In the genomic region with DNA sequence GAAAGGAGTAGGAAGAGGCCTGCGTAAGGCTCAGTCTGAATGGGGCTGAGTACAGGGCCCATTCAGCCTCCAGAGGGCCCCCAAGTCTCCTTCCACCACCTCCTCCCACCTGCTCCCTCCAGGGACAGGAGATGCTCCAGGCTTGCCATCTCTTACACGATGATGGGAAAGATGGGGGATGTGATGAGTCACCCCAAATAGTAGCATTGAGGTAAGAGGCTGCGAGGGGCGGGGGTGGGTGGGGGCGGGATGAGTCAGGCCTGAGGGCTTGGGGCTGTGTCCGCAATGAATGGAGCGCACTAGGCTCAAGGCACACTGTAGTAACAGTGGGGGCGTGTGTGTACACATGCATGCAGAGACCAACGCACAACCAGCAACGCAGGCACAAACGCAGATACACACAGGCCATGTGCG, we compare ENCODE assay signal across 11 mouse cellular contexts. TPM values are rescaled to one million over a fixed set of nuclear protein-coding genes. Genes with fewer than 3 reads are reported as not detected.
DNase-seq lines count a peak whose midpoint lies in the region; ATAC-seq lines count a peak whose summit lies in the region.
"Had no signal": no experiment of that assay in that cellular context is flagged by ENCODE, and none has a peak within 500 bp of the region (broad histone marks: within the 10 kb centered on the region; RNA-seq: fewer than 3 reads in every experiment).

No protein-coding gene starts in this region.

- intact Hi-C loops in gastrocnemius, postnatal 14 days (cut with DNase I; ENCODE audit: low total_unique reads) = loop anchor here (10.0 kb wide), 1 partner anchor 63 kb away; the partner anchor contains the start of gene Asb16

- H3K4me3 ChIP-seq in lung, embryonic 16.5 days (ENCODE audit: low read length) = no peak overlapping the region
- H3K4me3 ChIP-seq in stomach, embryonic 16.5 days (replicated peaks; ENCODE audit: low read length) = no peak overlapping the region
- no peak overlapping the region for H3K4me3 ChIP-seq in midbrain, embryonic 14.5 days (replicated peaks; ENCODE audit: low read depth, low read length)
- H3K4me3 ChIP-seq: limb, embryonic 15.5 days; midbrain, embryonic 12.5 days had no signal

- no peaks in the 10 kb centered on the region for H3K27me3 ChIP-seq in lung, embryonic 16.5 days (ENCODE audit: control insufficient read depth, insufficient read depth, low read depth, low read length)
- H3K27me3 ChIP-seq in stomach, embryonic 16.5 days (ENCODE audit: control insufficient read depth, insufficient read depth, low read length) = no peaks in the 10 kb centered on the region
- no peaks in the 10 kb centered on the region for H3K27me3 ChIP-seq in midbrain, embryonic 14.5 days (ENCODE audit: control insufficient read depth, insufficient read depth, low read length)
- H3K27me3 ChIP-seq: limb, embryonic 15.5 days; midbrain, embryonic 12.5 days had no signal

- ATAC-seq in lung, embryonic 16.5 days (ENCODE audit: low read depth) = peak; percentile 46
- ATAC-seq in stomach, embryonic 16.5 days (ENCODE audit: insufficient read depth, low FRiP score) = peak; percentile 53; the same call in 1 of the 2 replicates
- ATAC-seq in midbrain, embryonic 14.5 days (ENCODE audit: low FRiP score, low TSS enrichment) = no peak

- no peak overlapping the region for H3K27ac ChIP-seq in lung, embryonic 16.5 days (ENCODE audit: low read length)
- H3K27ac ChIP-seq in stomach, embryonic 16.5 days (ENCODE audit: low read length) = no peak overlapping the region
- no peak overlapping the region for H3K27ac ChIP-seq in midbrain, embryonic 14.5 days (replicated peaks; ENCODE audit: low read depth, low read length)
- H3K27ac ChIP-seq: limb, embryonic 15.5 days; midbrain, embryonic 12.5 days had no signal

- H3K4me1 ChIP-seq in lung, embryonic 16.5 days (replicated peaks; ENCODE audit: control insufficient read depth, insufficient read depth, low read length) = no peaks in the 10 kb centered on the region
- no peaks in the 10 kb centered on the region for H3K4me1 ChIP-seq in stomach, embryonic 16.5 days (ENCODE audit: control insufficient read depth, insufficient read depth, low read length)
- H3K4me1 ChIP-seq in midbrain, embryonic 14.5 days (ENCODE audit: control insufficient read depth, insufficient read depth, low read length) = no peaks in the 10 kb centered on the region

- H3K4me2 ChIP-seq in lung, embryonic 16.5 days (ENCODE audit: low read depth, low read length) = no peak overlapping the region
- no peak overlapping the region for H3K4me2 ChIP-seq in stomach, embryonic 16.5 days (ENCODE audit: low read depth, low read length)
- no peak overlapping the region for H3K4me2 ChIP-seq in midbrain, embryonic 14.5 days (ENCODE audit: low read length)
- H3K4me2 ChIP-seq: limb, embryonic 15.5 days; midbrain, embryonic 12.5 days had no signal

- DNase-seq in gastrocnemius, postnatal 10 days = peak; percentile 8
- DNase-seq in gastrocnemius, postnatal 14 days = no peak
- no peak for DNase-seq in lung, postnatal 10 days
- DNase-seq in brain, adult 2 months (ENCODE audit: low read depth, low spot score) = peak; percentile 94
- no peak for DNase-seq in thymus, postnatal 14 days
- no peak for DNase-seq in midbrain, embryonic 14.5 days
- DNase-seq: kidney, adult 9 months had no signal

- WGBS in lung, embryonic 16.5 days = 80% methylated on average over 12 of the region's 12 CpGs
- WGBS in stomach, embryonic 16.5 days = 71% methylated on average over 12 of the region's 12 CpGs
- 83% methylated on average over 12 of the region's 12 CpGs for WGBS in midbrain, embryonic 14.5 days

- no peak overlapping the region for H3K9ac ChIP-seq in lung, embryonic 16.5 days (ENCODE audit: low read length)
- H3K9ac ChIP-seq in stomach, embryonic 16.5 days (ENCODE audit: low read length) = no peak overlapping the region
- no peak overlapping the region for H3K9ac ChIP-seq in midbrain, embryonic 14.5 days (replicated peaks; ENCODE audit: low read length)
- H3K9ac ChIP-seq: limb, embryonic 15.5 days had no signal

- peaks cover 54% of the 10 kb centered on the region for H3K36me3 ChIP-seq in lung, embryonic 16.5 days (ENCODE audit: control insufficient read depth, insufficient read depth, low read length)
- H3K36me3 ChIP-seq in stomach, embryonic 16.5 days (ENCODE audit: control insufficient read depth, insufficient read depth, low read length) = peaks cover 38% of the 10 kb centered on the region
- peaks cover 99% of the 10 kb centered on the region for H3K36me3 ChIP-seq in midbrain, embryonic 14.5 days (ENCODE audit: control insufficient read depth, insufficient read depth, low read length)

- no peaks in the 10 kb centered on the region for H3K9me3 ChIP-seq in lung, embryonic 16.5 days (ENCODE audit: control insufficient read depth, low read length)
- H3K9me3 ChIP-seq in stomach, embryonic 16.5 days (replicated peaks; ENCODE audit: control insufficient read depth, low read length) = no peaks in the 10 kb centered on the region
- H3K9me3 ChIP-seq in midbrain, embryonic 14.5 days (ENCODE audit: control insufficient read depth, low read length) = no peaks in the 10 kb centered on the region
- H3K9me3 ChIP-seq: limb, embryonic 15.5 days; midbrain, embryonic 12.5 days had no signal

RNA-seq across cellular contexts. Expression of gene G6pc3, which starts 12.0 kb away (rescaled TPM):
- total RNA-seq in gastrocnemius, postnatal 10 days (2021) = 10 to 100 TPM; 32.2 to 34.6 TPM
- total RNA-seq in gastrocnemius, postnatal 14 days (2021) = 10 to 100 TPM; 36.1 to 36.2 TPM
- polyA plus RNA-seq in lung, embryonic 16.5 days (2015; fragmentation: Nextera tagmentation; extraction: Ambion mirVana) = 28.3 and 28.6 TPM in 2 replicates
- polyA plus RNA-seq in stomach, embryonic 16.5 days (2015; fragmentation: Nextera tagmentation; extraction: Ambion mirVana) = 28.0 and 28.7 TPM in 2 replicates
- 31.6 and 43.7 TPM in 2 replicates for polyA plus RNA-seq in midbrain, embryonic 14.5 days (2014; fragmentation: Nextera tagmentation; extraction: Ambion mirVana)

RNA-seq across cellular contexts. Expression of gene Lsm12, which starts 16.3 kb away (rescaled TPM):
- 10 to 100 TPM; 83.1 to 84.4 TPM for total RNA-seq in gastrocnemius, postnatal 10 days (2021)
- total RNA-seq in gastrocnemius, postnatal 14 days (2021) = 10 to 100 TPM; 69.9 to 76.0 TPM
- polyA plus RNA-seq in lung, embryonic 16.5 days (2015; fragmentation: Nextera tagmentation; extraction: Ambion mirVana) = 108 and 130 TPM in 2 replicates
- 79.2 and 85.4 TPM in 2 replicates for polyA plus RNA-seq in stomach, embryonic 16.5 days (2015; fragmentation: Nextera tagmentation; extraction: Ambion mirVana)
- 76.0 and 80.9 TPM in 2 replicates for polyA plus RNA-seq in midbrain, embryonic 14.5 days (2014; fragmentation: Nextera tagmentation; extraction: Ambion mirVana)

RNA-seq across cellular contexts. Expression of gene Hdac5, which starts 28.6 kb away (rescaled TPM):
- 10 to 100 TPM; 68.5 to 86.9 TPM for total RNA-seq in gastrocnemius, postnatal 10 days (2021)
- total RNA-seq in gastrocnemius, postnatal 14 days (2021) = 10 to 100 TPM; 59.5 to 65.6 TPM
- 70.1 and 80.4 TPM in 2 replicates for polyA plus RNA-seq in lung, embryonic 16.5 days (2015; fragmentation: Nextera tagmentation; extraction: Ambion mirVana)
- 60.6 and 67.4 TPM in 2 replicates for polyA plus RNA-seq in stomach, embryonic 16.5 days (2015; fragmentation: Nextera tagmentation; extraction: Ambion mirVana)
- polyA plus RNA-seq in midbrain, embryonic 14.5 days (2014; fragmentation: Nextera tagmentation; extraction: Ambion mirVana) = 54.4 and 56.6 TPM in 2 replicates

RNA-seq across cellular contexts. Expression of gene Tmem101, which starts 45.2 kb away (rescaled TPM):
- total RNA-seq in gastrocnemius, postnatal 10 days (2021) = 10 to 100 TPM; 13.7 to 15.9 TPM
- 10 to 100 TPM; 15.1 to 16.5 TPM for total RNA-seq in gastrocnemius, postnatal 14 days (2021)
- polyA plus RNA-seq in lung, embryonic 16.5 days (2015; fragmentation: Nextera tagmentation; extraction: Ambion mirVana) = 33.3 and 34.8 TPM in 2 replicates
- 27.9 and 29.0 TPM in 2 replicates for polyA plus RNA-seq in stomach, embryonic 16.5 days (2015; fragmentation: Nextera tagmentation; extraction: Ambion mirVana)
- polyA plus RNA-seq in midbrain, embryonic 14.5 days (2014; fragmentation: Nextera tagmentation; extraction: Ambion mirVana) = 32.8 and 36.1 TPM in 2 replicates

RNA-seq across cellular contexts. Expression of gene BC030867, which starts 47.3 kb away (rescaled TPM):
- 1 to 10 TPM in 1 of 2 experiments, under 1 TPM in 1; 0.99 to 1.2 TPM for total RNA-seq in gastrocnemius, postnatal 10 days (2021)
- total RNA-seq in gastrocnemius, postnatal 14 days (2021) = under 1 TPM; 0.11 to 0.47 TPM
- polyA plus RNA-seq in lung, embryonic 16.5 days (2015; fragmentation: Nextera tagmentation; extraction: Ambion mirVana) = 18.7 and 19.4 TPM in 2 replicates
- polyA plus RNA-seq in stomach, embryonic 16.5 days (2015; fragmentation: Nextera tagmentation; extraction: Ambion mirVana) = 10.8 and 12.4 TPM in 2 replicates
- polyA plus RNA-seq in midbrain, embryonic 14.5 days (2014; fragmentation: Nextera tagmentation; extraction: Ambion mirVana) = 2.6 and 3.0 TPM in 2 replicates

Comparison
In these comparisons a context has a peak if more than half of its experiments do, and no peak if none do; other contexts are left out.
1. DNase-seq: peak in gastrocnemius, postnatal 10 days (single experiment) and brain, adult 2 months (single experiment); none in gastrocnemius, postnatal 14 days (single experiment), lung, postnatal 10 days (single experiment), thymus, postnatal 14 days (single experiment) and midbrain, embryonic 14.5 days (single experiment).